Mouse (Mus musculus) liver, embryonic 15.5 days (tissue): ENCODE measurements around the gene Thoc7. TPM values are rescaled to one million over a fixed set of nuclear protein-coding genes. Genes with fewer than 3 reads are reported as not detected.
A peak's percentile ranks its signal among the peaks of the same experiment; 100 is the strongest.
"Not testable (repeated sequence)": the region's sequence is repeated elsewhere in the genome, so short reads cannot be mapped to it uniquely, and the experiment has no call there.

Experiments
- ATAC-seq: fragments of 200-750 bp; cut with Nextera tagmentation; 2 replicates; pipeline ENCODE4 v1.8.0; 2017; ENCODE audit warnings: moderate number of reproducible peaks, mild to moderate bottlenecking, moderate library complexity; ENCODE audit not compliant: insufficient read depth
- H3K27ac ChIP-seq: fragments of 300-500 bp; sonication (generic); replicated peaks from 2 replicates; pipeline ENCODE4 v1.5.1; 2015; ENCODE audit warnings: mild to moderate bottlenecking, inconsistent platforms
- H3K27me3 ChIP-seq: fragments of 300-500 bp; sonication (generic); 2 replicates; pipeline ENCODE4 v1.6.1; 2015; ENCODE audit warnings: mild to moderate bottlenecking, inconsistent platforms
- H3K36me3 ChIP-seq: fragments of 300-500 bp; sonication (generic); replicated peaks from 2 replicates; pipeline ENCODE4 v1.6.1; 2015; ENCODE audit warnings: moderate library complexity, mild to moderate bottlenecking, inconsistent platforms
- H3K4me1 ChIP-seq: fragments of 300-500 bp; sonication (generic); replicated peaks from 2 replicates; pipeline ENCODE4 v1.6.1; 2015; ENCODE audit warnings: inconsistent platforms
- H3K4me2 ChIP-seq: fragments of 300-500 bp; sonication (generic); 2 replicates; pipeline ENCODE4 v1.6.1; 2015; ENCODE audit warnings: moderate library complexity, mild to moderate bottlenecking, inconsistent platforms
- H3K4me3 ChIP-seq: fragments of 300-500 bp; sonication (generic); replicated peaks from 2 replicates; pipeline ENCODE4 v1.5.1; 2015; ENCODE audit warnings: mild to moderate bottlenecking, inconsistent platforms
- H3K9ac ChIP-seq: fragments of 300-500 bp; sonication (generic); 2 replicates; pipeline ENCODE4 v1.6.1; 2015; ENCODE audit warnings: moderate library complexity, mild to moderate bottlenecking, inconsistent platforms
- H3K9me3 ChIP-seq: fragments of 300-500 bp; sonication (generic); replicated peaks from 2 replicates; pipeline ENCODE4 v1.6.1; 2016; ENCODE audit warnings: inconsistent platforms
- WGBS: fragments of 180-500 bp; shearing (Covaris S2); methylation state at CpG from one replicate; pipeline ENCODE4 v1.1.7; 2015; ENCODE audit warnings: mixed read lengths; ENCODE audit not compliant: insufficient replicate concordance; 5-methylcytosine and 5-hydroxymethylcytosine counted together
- polyA plus RNA-seq: library from polyadenylated mRNA; unstranded; fragments of >200 nt; fragmentation: Nextera tagmentation; extraction: Ambion mirVana; gene quantifications from 2 replicates; pipeline ENCODE4 v1.2.1, GENCODE M21; 2015

Gene Thoc7
- polyA plus RNA-seq, 1 experiment from 2014 or later, result 72.1 TPM

DNA sequence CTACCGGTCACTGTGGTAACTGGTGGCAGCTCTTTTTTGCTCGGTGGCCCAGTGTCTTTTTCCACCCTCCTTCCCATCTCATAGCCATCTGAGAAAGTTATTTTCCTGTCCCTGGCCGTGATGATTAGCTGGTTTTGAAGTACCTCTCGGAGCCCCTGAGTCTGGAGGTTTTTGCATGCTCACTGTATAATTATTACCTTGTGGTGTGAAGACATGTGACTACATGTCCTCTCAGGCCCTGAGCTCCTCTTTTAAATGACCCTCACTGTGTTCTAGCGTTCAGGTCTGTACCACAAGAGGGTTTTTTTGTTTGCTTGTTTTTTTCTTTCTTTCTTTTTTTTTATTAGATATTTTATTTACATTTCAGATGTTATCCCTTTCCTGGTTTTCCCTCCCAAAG, 6.8 kb upstream of the Thoc7 start:
- H3K27ac ChIP-seq, result no peak overlapping the region
- no peaks in the 10 kb centered on the region for H3K36me3 ChIP-seq
- no peaks in the 10 kb centered on the region for H3K9me3 ChIP-seq
- peaks cover 10% of the 10 kb centered on the region; the same call in 1 of the 2 replicates for H3K4me1 ChIP-seq
- WGBS, result 73% methylated on average over 5 of the region's 5 CpGs
- H3K27me3 ChIP-seq, result no peaks in the 10 kb centered on the region
- H3K4me2 ChIP-seq, result no peak overlapping the region
- H3K4me3 ChIP-seq, result no peak overlapping the region
- no peak for ATAC-seq
- no peak overlapping the region for H3K9ac ChIP-seq

DNA sequence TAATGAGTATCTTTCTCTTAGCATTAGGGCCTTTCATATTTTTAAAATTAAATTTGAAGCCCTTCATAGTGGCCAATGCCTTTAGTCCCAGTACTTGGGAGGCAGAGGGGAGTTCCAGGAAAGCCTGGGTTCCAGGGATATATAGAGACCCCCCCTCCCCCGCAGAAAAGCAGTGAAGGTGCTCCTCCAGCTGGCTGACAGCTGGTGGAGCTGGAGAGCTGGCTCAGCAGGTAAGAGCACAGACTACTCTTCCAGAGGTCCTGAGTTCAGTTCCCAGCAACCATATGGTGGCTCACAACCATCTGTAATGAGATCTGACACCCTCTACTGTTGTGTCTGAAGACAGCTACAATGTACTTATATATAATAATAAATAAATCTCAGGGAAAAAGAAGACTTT, 6.0 kb upstream of the Thoc7 start:
- H3K27me3 ChIP-seq, result no peaks in the 10 kb centered on the region
- H3K4me2 ChIP-seq, result no peak overlapping the region
- H3K9me3 ChIP-seq, result no peaks in the 10 kb centered on the region
- H3K4me3 ChIP-seq, result no peak overlapping the region
- H3K27ac ChIP-seq, result no peak overlapping the region
- ATAC-seq, result no peak
- no peak overlapping the region for H3K9ac ChIP-seq
- peaks cover 11% of the 10 kb centered on the region; the same call in 1 of the 2 replicates for H3K4me1 ChIP-seq
- H3K36me3 ChIP-seq, result no peaks in the 10 kb centered on the region
- 28% methylated on average over 1 of the region's 1 CpGs for WGBS

DNA sequence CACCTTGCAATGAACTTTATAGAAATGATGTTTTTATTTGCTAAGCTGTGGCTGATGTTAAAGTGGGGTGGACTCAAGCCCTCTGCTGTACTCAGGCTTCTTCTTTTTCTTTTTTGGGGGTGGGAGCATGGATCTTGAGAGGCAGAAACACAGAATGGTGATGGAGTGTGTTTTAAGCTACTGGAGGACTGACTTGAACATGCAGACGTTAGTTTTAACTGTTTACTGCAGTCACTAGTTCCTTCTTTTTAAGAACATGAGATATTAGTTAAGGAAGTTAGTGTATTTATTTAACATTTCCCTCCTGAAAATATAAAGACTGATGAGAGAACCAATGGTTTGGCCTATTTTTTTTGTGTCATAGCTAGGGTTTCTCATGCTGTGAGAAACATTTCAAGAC, 1.9 kb upstream of the Thoc7 start:
- 44% methylated on average over 1 of the region's 1 CpGs for WGBS
- no peak overlapping the region for H3K27ac ChIP-seq
- H3K27me3 ChIP-seq, result no peaks in the 10 kb centered on the region
- no peaks in the 10 kb centered on the region for H3K36me3 ChIP-seq
- H3K4me3 ChIP-seq, result no peak overlapping the region
- peaks cover 32% of the 10 kb centered on the region for H3K4me1 ChIP-seq
- no peak for ATAC-seq
- no peaks in the 10 kb centered on the region for H3K9me3 ChIP-seq
- H3K9ac ChIP-seq, result no peak overlapping the region
- no peak overlapping the region for H3K4me2 ChIP-seq

DNA sequence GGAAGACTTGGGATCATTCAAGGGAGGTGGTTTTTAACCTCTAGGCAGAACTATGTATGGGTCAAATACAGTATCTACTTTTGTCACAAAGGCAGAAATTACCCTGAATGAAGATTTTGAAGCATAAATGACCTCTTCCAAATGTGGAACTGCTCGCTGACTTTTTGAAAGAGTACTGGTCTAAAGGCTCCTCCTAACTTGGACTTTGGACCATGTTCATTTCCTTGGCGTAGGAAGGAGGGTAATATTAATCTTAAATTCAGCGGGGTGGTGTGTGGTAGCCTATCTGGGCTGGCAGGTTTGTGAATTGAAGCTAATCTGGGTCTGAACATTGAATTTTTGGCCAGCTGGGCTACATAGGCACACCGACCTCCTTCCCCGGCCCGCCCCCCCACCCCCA, 824 bp upstream of the Thoc7 start:
- H3K27me3 ChIP-seq, result no peaks in the 10 kb centered on the region
- 54% methylated on average over 6 of the region's 6 CpGs for WGBS
- no peaks in the 10 kb centered on the region for H3K36me3 ChIP-seq
- H3K27ac ChIP-seq, result no peak overlapping the region
- H3K9me3 ChIP-seq, result no peaks in the 10 kb centered on the region
- no peak overlapping the region for H3K9ac ChIP-seq
- no peak for ATAC-seq
- H3K4me2 ChIP-seq, result 0 out of 2 replicates have a peak overlapping the region, but pooled peaks have one; percentile 13
- no peak overlapping the region for H3K4me3 ChIP-seq
- H3K4me1 ChIP-seq, result peaks cover 40% of the 10 kb centered on the region

DNA sequence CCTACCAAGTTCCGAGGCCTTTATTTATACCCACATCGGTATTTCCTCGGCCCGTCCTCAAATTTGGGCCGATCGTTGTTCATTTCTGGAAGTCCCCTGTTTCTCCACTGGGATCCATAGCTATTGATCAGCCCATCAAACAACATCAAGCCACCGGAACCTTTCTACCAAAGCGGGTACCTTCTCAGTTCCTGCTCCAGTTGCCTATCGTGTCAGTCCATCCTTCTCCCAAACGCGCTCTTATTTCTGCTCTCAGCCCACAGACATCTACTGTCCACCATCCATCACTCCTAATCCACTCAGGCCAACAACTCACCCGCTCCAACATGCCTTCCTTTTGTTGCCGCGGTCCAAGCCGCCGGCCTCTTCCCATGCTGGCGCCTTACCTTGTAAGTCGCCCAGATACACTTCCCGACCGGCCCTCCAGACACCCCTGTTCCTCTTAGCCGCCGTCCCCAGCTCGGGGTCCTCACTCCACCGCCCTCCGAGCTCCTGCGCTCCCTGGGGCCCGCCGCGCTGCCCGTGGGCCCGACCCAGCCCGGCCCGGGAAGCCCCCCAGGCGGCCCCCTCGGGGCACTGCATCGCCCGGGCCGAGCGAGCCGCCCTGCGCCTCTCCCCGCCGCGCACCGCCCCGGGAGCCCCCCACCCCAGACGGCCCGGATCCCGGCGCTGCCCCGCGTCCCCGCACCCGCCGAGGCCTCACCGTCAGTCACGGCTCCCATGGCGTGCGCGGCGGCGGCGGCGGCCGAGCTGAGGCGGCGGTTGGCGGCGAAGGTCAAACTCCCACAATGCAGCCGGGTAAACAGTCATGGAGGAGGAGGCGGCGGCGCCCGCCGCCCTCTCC, 948 bp downstream of the Thoc7 start:
- Histone ChIP-seq H3K9ac (peak overlapping the region; percentile 94), H3K36me3 (peaks cover 6% of the 10 kb centered on the region), H3K27ac (peak overlapping the region; percentile 82), H3K4me3 (peak overlapping the region; percentile 90), H3K27me3 (no peaks in the 10 kb centered on the region), H3K4me1 (peaks cover 40% of the 10 kb centered on the region), H3K4me2 (peak overlapping the region; percentile 82), H3K9me3 (no peaks in the 10 kb centered on the region; the same call in 1 of the 2 replicates)
- peak; percentile 74 for ATAC-seq
- under 1% methylated on average over 62 of the region's 75 CpGs for WGBS

DNA sequence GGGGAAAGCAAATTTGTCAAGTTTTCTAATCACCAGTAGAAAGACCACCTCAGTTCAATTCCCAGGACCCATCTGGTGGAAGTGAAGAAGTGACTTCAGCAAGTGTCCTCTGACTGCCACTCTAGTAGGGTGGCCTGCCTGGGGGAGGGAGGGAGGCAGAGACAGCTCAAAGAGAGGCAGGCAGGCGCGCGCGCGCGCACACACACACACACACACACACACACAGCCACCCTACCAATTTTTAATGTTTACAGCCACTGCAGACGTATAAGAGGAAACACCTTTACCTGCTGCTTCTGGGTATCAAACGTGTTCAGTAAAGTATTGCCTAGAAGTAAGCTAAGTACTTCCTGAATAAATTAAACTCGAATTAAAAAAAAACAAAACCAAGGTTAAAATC, 1.6 kb downstream of the Thoc7 start:
- 1% methylated on average over 9 of the region's 9 CpGs for WGBS
- H3K9ac ChIP-seq, result peak overlapping the region; percentile 94
- ATAC-seq, result peak; percentile 52

DNA sequence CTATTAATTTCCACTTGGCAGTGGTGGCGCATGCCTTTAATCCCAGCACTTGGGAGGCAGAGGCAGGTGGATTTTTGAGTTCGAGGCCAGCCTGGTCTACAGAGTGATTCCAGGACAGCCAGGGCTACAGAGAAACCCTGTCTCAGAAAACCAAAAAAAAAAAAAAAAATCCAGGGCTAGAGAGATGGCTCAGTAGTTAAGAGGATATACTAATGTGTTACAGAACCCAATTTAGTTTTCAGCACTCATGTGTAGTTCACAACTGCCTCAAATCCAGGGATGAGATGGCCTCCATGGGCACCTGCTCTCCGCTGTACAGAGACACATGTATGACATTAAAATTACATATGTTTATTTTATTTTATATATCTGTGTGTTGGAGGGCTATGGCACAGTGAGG, 9.5 kb downstream of the Thoc7 start:
- peaks cover 66% of the 10 kb centered on the region for H3K36me3 ChIP-seq
- H3K9ac ChIP-seq, H3K4me2 ChIP-seq, H3K4me3 ChIP-seq, H3K4me1 ChIP-seq, H3K27ac ChIP-seq, H3K9me3 ChIP-seq, H3K27me3 ChIP-seq, ATAC-seq: not testable (repeated sequence)
- WGBS, result 84% methylated on average over 3 of the region's 3 CpGs

More for the DNA sequence above, 1.6 kb downstream of the Thoc7 start:
- H3K36me3 ChIP-seq, result peaks cover 12% of the 10 kb centered on the region
- peak overlapping the region; percentile 90 for H3K4me3 ChIP-seq
- H3K4me1 ChIP-seq, result peaks cover 40% of the 10 kb centered on the region
- peak overlapping the region; percentile 82 for H3K27ac ChIP-seq
- no peaks in the 10 kb centered on the region; the same call in 1 of the 2 replicates for H3K9me3 ChIP-seq
- peak overlapping the region; percentile 82 for H3K4me2 ChIP-seq
- H3K27me3 ChIP-seq, result no peaks in the 10 kb centered on the region

DNA sequence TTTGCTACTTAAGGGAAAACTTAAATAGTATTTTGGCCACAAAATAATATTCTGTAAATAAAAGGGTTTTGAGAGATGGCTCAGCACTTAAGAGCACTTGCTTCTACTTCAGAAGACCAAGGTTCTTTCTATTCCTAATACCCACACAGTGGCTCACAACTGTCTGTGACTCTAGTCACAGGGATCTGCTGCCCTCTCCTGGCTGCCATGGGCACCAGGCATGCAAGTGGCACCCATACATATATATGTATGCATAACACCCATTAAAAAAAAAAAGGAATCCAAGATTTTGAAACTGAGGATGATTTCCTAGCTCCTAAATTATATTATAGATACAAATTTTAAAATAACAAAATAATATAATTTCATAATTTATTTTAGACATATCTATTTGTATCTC, 11.3 kb downstream of the Thoc7 start:
- no peaks in the 10 kb centered on the region for H3K9me3 ChIP-seq
- H3K9ac ChIP-seq, result no peak overlapping the region
- H3K36me3 ChIP-seq, result peaks cover 59% of the 10 kb centered on the region
- no peak overlapping the region for H3K4me2 ChIP-seq
- H3K4me1 ChIP-seq, result no peaks in the 10 kb centered on the region
- no peak overlapping the region for H3K4me3 ChIP-seq
- H3K27ac ChIP-seq, result no peak overlapping the region
- H3K27me3 ChIP-seq, result no peaks in the 10 kb centered on the region
- no peak for ATAC-seq

DNA sequence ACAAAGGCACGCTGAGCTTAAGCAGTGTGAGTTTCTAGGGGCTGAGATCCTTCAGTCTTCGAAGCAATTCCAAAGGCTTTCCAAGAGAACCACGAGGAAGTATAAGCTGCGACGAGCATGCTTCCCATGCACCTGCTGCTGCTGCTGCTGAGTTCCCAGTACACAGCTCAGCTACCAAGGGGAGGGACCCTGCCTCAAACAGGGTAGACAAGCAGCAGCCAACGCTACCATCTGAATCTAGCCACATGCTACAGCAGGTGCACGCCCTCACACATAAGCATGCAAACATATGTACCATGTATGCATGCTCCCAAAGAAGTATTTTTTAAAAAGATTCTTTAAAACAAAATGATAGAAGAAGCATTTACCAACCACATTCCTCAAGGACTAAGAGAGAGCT, 13.3 kb downstream of the Thoc7 start:
- 83% methylated on average over 7 of the region's 7 CpGs for WGBS
- Histone ChIP-seq H3K4me3 (no peak overlapping the region), H3K27me3 (no peaks in the 10 kb centered on the region), H3K27ac (no peak overlapping the region), H3K9me3 (no peaks in the 10 kb centered on the region), H3K36me3 (peaks cover 51% of the 10 kb centered on the region), H3K4me1 (no peaks in the 10 kb centered on the region), H3K4me2 (no peak overlapping the region), H3K9ac (no peak overlapping the region)
- ATAC-seq, result no peak

DNA sequence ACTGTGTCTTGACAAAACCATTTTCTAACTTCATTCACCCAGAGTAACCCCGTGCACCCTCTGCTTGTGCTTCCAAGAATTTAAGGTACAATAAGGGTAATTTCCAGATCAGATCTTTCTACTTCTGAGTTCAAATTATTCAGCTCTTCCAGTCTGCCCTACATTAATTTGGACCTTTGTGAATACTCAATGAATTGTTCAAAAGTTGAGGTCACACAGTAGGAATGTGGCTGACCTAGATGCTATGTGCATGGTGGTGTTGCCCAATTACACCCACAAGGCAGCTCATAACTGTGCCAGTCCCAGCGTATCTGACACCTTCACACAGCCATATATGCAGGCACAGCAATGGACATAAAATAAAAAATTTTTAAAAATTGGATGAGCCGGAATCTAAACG, 17.0 kb downstream of the Thoc7 start:
- Histone ChIP-seq H3K36me3 (peaks cover 25% of the 10 kb centered on the region), H3K27ac (no peak overlapping the region), H3K9me3 (no peaks in the 10 kb centered on the region), H3K4me1 (no peaks in the 10 kb centered on the region), H3K27me3 (no peaks in the 10 kb centered on the region), H3K4me2 (no peak overlapping the region), H3K4me3 (no peak overlapping the region), H3K9ac (no peak overlapping the region)
- WGBS, result 73% methylated on average over 4 of the region's 4 CpGs
- no peak for ATAC-seq

DNA sequence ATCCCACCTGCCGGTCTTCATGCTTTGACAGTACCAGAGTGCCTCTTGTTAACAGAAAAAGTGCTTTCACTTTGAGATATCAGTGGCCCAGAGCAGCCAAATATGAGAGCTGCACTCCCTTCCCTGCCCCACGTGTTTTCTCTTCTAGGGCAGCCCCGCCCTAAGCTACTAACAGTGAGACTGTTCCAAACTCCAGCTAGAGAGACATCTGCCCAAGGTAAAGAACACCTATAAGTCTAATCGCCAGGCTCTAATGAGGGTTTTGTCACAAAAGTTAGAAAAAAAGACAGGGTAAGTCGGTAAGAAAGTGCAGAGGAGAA, 27.6 kb downstream of the Thoc7 start:
- Histone ChIP-seq H3K9ac (peak overlapping the region; percentile 32; the same call in 1 of the 2 replicates), H3K27me3 (no peaks in the 10 kb centered on the region), H3K4me1 (no peaks in the 10 kb centered on the region; the same call in 1 of the 2 replicates), H3K36me3 (no peaks in the 10 kb centered on the region), H3K9me3 (no peaks in the 10 kb centered on the region), H3K4me2 (peak overlapping the region; percentile 71), H3K4me3 (peak overlapping the region; percentile 44), H3K27ac (no peak overlapping the region)
- ATAC-seq, result no peak
- WGBS, result 30% methylated on average over 5 of the region's 5 CpGs
